8 mouse cellular contexts compared by ENCODE assay signal in the genomic region with DNA sequence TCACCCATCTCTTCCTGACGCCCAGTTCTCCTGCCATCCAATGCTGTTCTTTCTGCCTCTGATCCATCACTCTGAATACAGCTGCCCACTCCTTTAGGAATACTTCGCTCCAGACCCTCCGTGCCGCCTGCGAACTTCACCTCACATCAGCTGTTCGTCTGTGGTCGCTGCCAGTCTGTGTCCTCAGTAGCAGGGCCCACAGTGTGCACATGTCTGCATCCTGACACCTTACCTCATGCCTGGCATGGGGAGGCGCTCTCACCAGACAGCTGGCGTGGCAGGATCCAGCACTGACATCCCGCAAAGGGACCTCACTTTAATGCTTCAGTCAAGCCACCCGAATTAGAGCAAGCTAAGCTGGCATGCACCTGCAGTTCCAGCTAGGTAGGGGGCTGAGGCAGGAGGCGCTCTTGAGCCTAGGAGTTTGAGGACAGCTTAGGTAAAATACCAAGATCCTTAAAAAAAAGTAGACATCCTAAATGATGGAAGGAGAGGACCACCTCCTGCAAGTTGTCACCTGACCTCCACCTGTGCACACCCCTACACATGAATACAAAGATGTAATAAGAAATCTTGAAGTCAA. TPM values are rescaled to one million over a fixed set of nuclear protein-coding genes. Genes with fewer than 3 reads are reported as not detected.
DNase-seq lines count a peak whose midpoint lies in the region; ATAC-seq lines count a peak whose summit lies in the region.

No protein-coding gene starts in this region.

- H3K27ac ChIP-seq in heart, embryonic 13.5 days (replicated peaks) = no peak overlapping the region

- DNase-seq in heart, adult 11 months = no peak
- DNase-seq in 3T3-L1 (ENCODE audit: low read depth, low spot score) (peak; percentile 14), MEL-GATA-1-ER (ENCODE audit: extremely low read depth, low read depth) (peak; percentile 3)
- peak; percentile 5 for DNase-seq in lung, postnatal 25 days (ENCODE audit: low spot score)
- DNase-seq in testis, postnatal 10 days (ENCODE audit: low spot score) = no peak
- no peak for DNase-seq in embryo, embryonic 9.5 days (ENCODE audit: extremely low spot score)

- ATAC-seq in heart, embryonic 13.5 days (ENCODE audit: extremely low read depth, insufficient number of reproducible peaks, low FRiP score, low TSS enrichment) = no peak
- no peak for ATAC-seq in inflammation-experienced regulatory T-cells, adult 6 months

- no peak overlapping the region for H3K4me3 ChIP-seq in heart, embryonic 13.5 days

- peaks cover 25% of the 10 kb centered on the region for H3K4me1 ChIP-seq in heart, embryonic 13.5 days

- H3K9ac ChIP-seq in heart, embryonic 13.5 days = no peak overlapping the region

- H3K36me3 ChIP-seq in heart, embryonic 13.5 days = no peaks in the 10 kb centered on the region

- peak overlapping the region; percentile 16; the same call in 1 of the 2 replicates for H3K4me2 ChIP-seq in heart, embryonic 13.5 days

- H3K9me3 ChIP-seq in heart, embryonic 13.5 days = no peaks in the 10 kb centered on the region

- WGBS in heart, embryonic 13.5 days = 63% methylated on average over 12 of the region's 12 CpGs

- peaks cover 18% of the 10 kb centered on the region for H3K27me3 ChIP-seq in heart, embryonic 13.5 days (replicated peaks)

RNA-seq across cellular contexts. Expression of a gene that starts 44.4 kb away (rescaled TPM):
- polyA plus RNA-seq in heart, embryonic 13.5 days (2015; fragmentation: Nextera tagmentation; extraction: Ambion mirVana) = 0.91 and 0.99 TPM in 2 replicates
- 1 to 10 TPM in 2 of 3 experiments, under 1 TPM in 1; 0.74 to 4.2 (median 2.4) TPM for polyA plus RNA-seq in inflammation-experienced regulatory T-cells, adult 6 months (2017; shearing (Covaris generic))

RNA-seq across cellular contexts. Expression of a gene that starts 47.3 kb away (rescaled TPM):
- polyA plus RNA-seq in heart, embryonic 13.5 days (2015; fragmentation: Nextera tagmentation; extraction: Ambion mirVana) = 13.5 and 14.5 TPM in 2 replicates
- 10 to 100 TPM in 1 of 3 experiments, 1 to 10 TPM in 2; 3.4 to 13.1 (median 6.7) TPM for polyA plus RNA-seq in inflammation-experienced regulatory T-cells, adult 6 months (2017; shearing (Covaris generic))

Comparison
In these comparisons a context has a peak if more than half of its experiments do, and no peak if none do; other contexts are left out.
1. DNase-seq: peak in 3T3-L1 (single experiment), MEL-GATA-1-ER (single experiment) and lung, postnatal 25 days (single experiment); none in heart, adult 11 months (single experiment), testis, postnatal 10 days (single experiment) and embryo, embryonic 9.5 days (single experiment).